Mouse (Mus musculus): ENCODE results near the gene Phf10. TPM values are rescaled to one million over a fixed set of nuclear protein-coding genes. Genes with fewer than 3 reads are reported as not detected.
"Not testable (repeated sequence)": the region's sequence is repeated elsewhere in the genome, so short reads cannot be mapped to it uniquely, and the experiment has no call there.

Phf10 gene
- polyA plus RNA-seq, 1 experiment from 2014 or later, result 23.4 TPM

DNA sequence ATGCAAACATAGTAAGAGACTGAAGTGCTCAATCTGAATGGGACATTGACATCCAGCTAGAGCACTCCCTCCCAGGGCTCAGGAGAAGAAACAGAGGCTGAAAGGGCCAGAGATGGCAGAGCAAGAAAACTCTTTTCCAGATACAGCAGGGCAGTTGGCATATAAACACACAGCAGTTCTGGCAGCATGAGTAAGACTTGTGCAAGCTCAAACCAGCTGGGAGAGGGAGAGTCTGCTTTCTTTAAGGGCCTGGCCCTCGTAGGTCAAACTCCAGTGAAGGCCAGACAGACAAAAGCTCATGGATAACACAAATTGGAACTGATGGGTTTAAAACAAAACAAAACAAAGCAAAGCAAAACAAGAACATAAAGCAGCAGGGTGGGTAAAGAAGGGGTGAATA is 54.5 kb downstream of the Phf10 start:
- no peak overlapping the region for H3K27ac ChIP-seq (replicated peaks)
- no peaks in the 10 kb centered on the region for H3K9me3 ChIP-seq
- 23% methylated on average over 1 of the region's 1 CpGs for WGBS
- H3K4me3 ChIP-seq, result no peak overlapping the region
- H3K4me2 ChIP-seq (replicated peaks), result no peak overlapping the region
- no peaks in the 10 kb centered on the region for H3K4me1 ChIP-seq
- no peaks in the 10 kb centered on the region for H3K36me3 ChIP-seq
- no peak for ATAC-seq (ENCODE audit: low FRiP score, low read depth)
- H3K27me3 ChIP-seq, result 0 out of 2 replicates have a peak, but pooled peaks cover 3% of the 10 kb centered on the region
- no peak overlapping the region for H3K9ac ChIP-seq (replicated peaks)

DNA sequence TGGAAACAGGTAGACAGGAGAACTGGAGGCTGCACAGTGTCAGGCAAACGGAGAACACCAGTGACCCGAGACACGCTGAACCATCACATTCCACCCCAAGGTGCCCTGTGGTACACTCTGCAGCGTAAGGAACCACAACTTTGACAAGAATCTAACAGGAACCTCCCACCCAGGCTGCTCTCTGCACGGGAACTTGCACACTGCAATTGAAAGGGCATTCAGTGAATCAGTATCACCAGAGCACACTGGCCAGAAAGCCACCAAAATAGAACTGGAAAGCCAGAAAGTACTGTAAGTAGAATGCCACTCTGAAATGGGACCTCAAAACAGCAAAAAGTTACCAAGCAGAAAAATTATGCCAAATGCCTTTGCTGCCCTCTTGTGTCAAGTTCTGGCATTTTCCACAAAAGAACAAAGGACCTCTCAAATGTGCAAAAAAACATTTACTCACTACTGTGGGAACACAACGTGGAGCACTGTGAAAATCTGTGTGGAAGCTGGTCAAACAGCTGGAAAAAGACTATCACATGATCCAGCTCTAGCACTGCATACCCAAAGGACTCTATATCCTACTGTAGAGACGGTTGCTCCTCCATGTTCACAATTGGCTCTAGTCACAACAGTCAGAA is 56.3 kb downstream of the Phf10 start:
- no peak overlapping the region for H3K4me3 ChIP-seq
- H3K9me3 ChIP-seq, result no peaks in the 10 kb centered on the region
- H3K9ac ChIP-seq (replicated peaks), result no peak overlapping the region
- 0 out of 2 replicates have a peak, but pooled peaks cover 3% of the 10 kb centered on the region for H3K27me3 ChIP-seq
- H3K4me1 ChIP-seq, result no peaks in the 10 kb centered on the region
- no peak overlapping the region for H3K4me2 ChIP-seq (replicated peaks)
- peak; percentile 63 for ATAC-seq (ENCODE audit: low FRiP score, low read depth)
- H3K36me3 ChIP-seq, result no peaks in the 10 kb centered on the region
- no peak overlapping the region for H3K27ac ChIP-seq (replicated peaks)
- WGBS, result 56% methylated on average over 7 of the region's 7 CpGs

DNA sequence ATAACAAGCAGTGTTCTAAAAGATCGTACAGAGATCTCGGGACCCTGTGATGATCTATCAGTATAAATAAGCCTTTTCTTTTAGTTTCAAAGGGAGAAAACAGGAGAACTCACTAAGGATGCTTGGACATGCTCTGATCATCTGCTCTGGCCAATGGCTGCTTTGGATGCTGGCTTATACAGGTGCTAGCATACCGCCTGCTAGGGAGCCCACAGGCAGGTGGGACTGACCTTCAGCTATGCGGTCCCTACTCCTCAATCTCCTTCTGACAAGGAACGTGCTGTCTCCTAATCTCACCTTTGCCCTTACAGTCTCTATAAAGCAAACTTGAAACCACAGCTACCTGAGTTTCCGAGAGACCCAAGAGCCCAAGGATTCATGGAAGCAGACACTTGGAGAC is 56.9 kb downstream of the Phf10 start:
- Histone ChIP-seq H3K4me2 (replicated peaks) (no peak overlapping the region), H3K4me1 (no peaks in the 10 kb centered on the region), H3K27me3 (0 out of 2 replicates have a peak, but pooled peaks cover 3% of the 10 kb centered on the region), H3K9ac (replicated peaks) (no peak overlapping the region), H3K9me3 (no peaks in the 10 kb centered on the region), H3K36me3 (no peaks in the 10 kb centered on the region), H3K4me3 (no peak overlapping the region), H3K27ac (replicated peaks) (no peak overlapping the region)
- 84% methylated on average over 6 of the region's 6 CpGs for WGBS
- ATAC-seq (ENCODE audit: low FRiP score, low read depth), result no peak

DNA sequence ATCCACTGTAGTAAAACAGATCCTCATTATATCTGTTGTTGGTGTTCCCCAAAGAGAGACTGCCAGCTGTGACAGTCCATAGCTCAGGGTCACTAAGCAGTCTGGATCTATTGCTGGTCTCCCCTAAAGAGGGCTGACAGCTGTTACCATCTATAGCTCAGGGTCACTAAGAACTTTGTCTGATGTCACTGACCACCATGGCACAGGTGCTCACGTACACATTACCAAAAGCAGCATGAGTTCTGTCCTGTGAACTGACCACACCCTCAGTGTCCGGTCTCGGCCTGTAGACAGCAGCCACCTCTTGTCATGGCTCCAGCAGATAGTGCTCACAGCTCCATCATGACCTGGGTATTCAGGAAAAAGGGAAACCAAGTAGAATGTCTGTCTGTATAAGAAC is 57.9 kb downstream of the Phf10 start:
- ATAC-seq (ENCODE audit: low FRiP score, low read depth), result no peak
- Histone ChIP-seq H3K27ac (replicated peaks) (no peak overlapping the region), H3K4me2 (replicated peaks) (no peak overlapping the region), H3K9me3 (no peaks in the 10 kb centered on the region), H3K4me3 (no peak overlapping the region), H3K9ac (replicated peaks) (no peak overlapping the region), H3K36me3 (no peaks in the 10 kb centered on the region), H3K27me3 (0 out of 2 replicates have a peak, but pooled peaks cover 3% of the 10 kb centered on the region), H3K4me1 (no peaks in the 10 kb centered on the region)
- 88% methylated on average over 3 of the region's 3 CpGs for WGBS

DNA sequence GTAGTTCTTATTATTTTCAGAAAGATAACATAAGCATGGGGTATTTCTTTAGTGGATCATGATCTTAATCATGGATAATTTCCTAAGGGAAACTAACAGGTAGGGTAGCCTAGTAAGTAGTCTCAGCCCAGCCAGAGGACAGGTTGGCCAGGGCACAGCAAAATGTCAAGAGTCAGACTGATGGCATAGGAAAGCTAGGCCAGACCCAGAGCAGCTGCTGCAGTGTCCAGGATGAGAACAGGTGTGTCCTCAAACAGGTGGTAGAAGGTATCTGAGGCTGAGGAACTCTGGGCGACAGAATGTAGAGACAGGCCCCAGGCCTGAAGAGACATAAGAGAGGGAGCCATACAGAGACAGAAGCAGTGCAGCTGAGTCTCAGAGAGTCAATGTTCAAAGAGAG is 62.1 kb downstream of the Phf10 start:
- Histone ChIP-seq H3K9me3 (no peaks in the 10 kb centered on the region), H3K27me3 (no peaks in the 10 kb centered on the region), H3K4me1 (no peaks in the 10 kb centered on the region), H3K4me2 (replicated peaks) (no peak overlapping the region), H3K27ac (replicated peaks) (no peak overlapping the region), H3K4me3 (no peak overlapping the region), H3K36me3 (no peaks in the 10 kb centered on the region), H3K9ac (replicated peaks) (no peak overlapping the region)
- WGBS, result 100% methylated on average over 1 of the region's 1 CpGs
- no peak for ATAC-seq (ENCODE audit: low FRiP score, low read depth)

DNA sequence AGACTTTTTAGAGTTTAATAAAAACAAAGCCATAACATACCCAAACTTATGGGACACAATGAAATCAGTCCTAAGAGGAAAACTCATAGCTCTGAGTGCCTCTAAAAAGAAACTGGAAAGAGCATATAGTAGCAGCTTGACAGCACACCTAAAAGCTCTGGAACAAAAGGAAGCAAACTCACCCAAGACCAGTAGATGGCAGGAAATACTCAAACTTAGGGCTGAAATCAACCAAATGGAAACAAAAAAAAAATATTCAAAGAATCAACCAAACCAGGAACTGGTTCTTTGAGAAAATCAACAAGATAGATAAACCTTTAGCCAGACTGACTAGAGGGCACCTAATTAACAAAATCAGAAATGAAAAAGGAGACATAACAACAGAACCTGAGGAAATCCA is 66.0 kb downstream of the Phf10 start:
- H3K9ac ChIP-seq (replicated peaks); H3K9me3 ChIP-seq; ATAC-seq (ENCODE audit: low FRiP score, low read depth): not testable (repeated sequence)

More for the DNA sequence above, 66.0 kb downstream of the Phf10 start:
- H3K27ac ChIP-seq (replicated peaks); H3K36me3 ChIP-seq; H3K4me2 ChIP-seq (replicated peaks); H3K27me3 ChIP-seq; H3K4me3 ChIP-seq; H3K4me1 ChIP-seq: not testable (repeated sequence)

Other genes with a start within 250 kb of the Phf10 start
- gene Wdr27, start 18.1 kb downstream of the Phf10 start, polyA plus RNA-seq (2016; fragmentation: Nextera tagmentation; extraction: Ambion mirVana), result 4.7 and 7.1 TPM in 2 replicates
- 31.4 and 33.1 TPM in 2 replicates for gene 1600012H06Rik, start 18.1 kb downstream of the Phf10 start, polyA plus RNA-seq (2016; fragmentation: Nextera tagmentation; extraction: Ambion mirVana)
- 14.0 and 14.8 TPM in 2 replicates for gene 9030025P20Rik, start 17.2 kb upstream of the Phf10 start, polyA plus RNA-seq (2016; fragmentation: Nextera tagmentation; extraction: Ambion mirVana)
- 1.0 and 1.2 TPM in 2 replicates for gene Gm3417, start 17.5 kb upstream of the Phf10 start, polyA plus RNA-seq (2016; fragmentation: Nextera tagmentation; extraction: Ambion mirVana)
- gene Gm3435, start 48.9 kb upstream of the Phf10 start, polyA plus RNA-seq (2016; fragmentation: Nextera tagmentation; extraction: Ambion mirVana), result 12.3 and 14.5 TPM in 2 replicates
- gene Ermard, start 79.9 kb upstream of the Phf10 start, polyA plus RNA-seq (2016; fragmentation: Nextera tagmentation; extraction: Ambion mirVana), result 111 and 115 TPM in 2 replicates
- gene Tcte3, start 80.2 kb upstream of the Phf10 start, polyA plus RNA-seq (2016; fragmentation: Nextera tagmentation; extraction: Ambion mirVana), result not detected in 2 replicates
- 6.4 and 6.5 TPM in 2 replicates for gene Gm3448, start 80.3 kb upstream of the Phf10 start, polyA plus RNA-seq (2016; fragmentation: Nextera tagmentation; extraction: Ambion mirVana)